Mouse (Mus musculus): ENCODE measurements around the gene Cntrob.

- TF ChIP-seq CTCF (IDR thresholded peaks at IDR 0.05; ENCODE audit: control insufficient read depth, insufficient read depth, low read length) (no peak), POLR2A (IDR thresholded peaks at IDR 0.05; ENCODE audit: borderline replicate concordance, control insufficient read depth, low read depth, low read length) (no peak)
Measured at GRCm38 (mm10) chr11:69254808-69255207, 68.8 kb downstream of the Cntrob start.
